Mouse (Mus musculus) CD4-positive, CD25-positive, alpha-beta regulatory T cell, adult 2 months (primary cell): ENCODE data around the gene Wapl.

Source experiments
- DNase-seq: peaks from one replicate; pipeline ENCODE4 v3.0.0-alpha.2; 2012; ENCODE audit warnings: low read depth, low spot score

Wapl gene

DNA sequence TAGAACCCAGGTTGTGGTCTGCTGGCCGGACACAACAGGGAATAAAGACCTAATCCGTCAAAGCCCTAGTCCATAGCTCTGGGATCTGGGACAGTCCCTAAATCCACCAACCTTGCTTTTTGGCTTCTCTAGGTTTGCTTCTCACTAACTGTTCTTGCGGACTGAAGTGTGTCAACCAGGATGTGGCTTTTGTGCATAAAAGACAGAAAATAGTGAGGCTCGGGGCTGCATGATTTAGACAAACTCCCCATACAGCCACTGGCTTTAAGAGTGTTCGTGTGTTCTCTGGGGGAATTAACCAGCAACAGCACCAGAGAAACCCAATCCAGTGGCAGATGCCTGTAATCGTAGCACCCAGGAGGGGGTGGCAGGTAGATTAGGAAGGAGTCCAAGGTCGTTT is 98.4 kb downstream of the Wapl start:
- peak; percentile 45 for DNase-seq

DNA sequence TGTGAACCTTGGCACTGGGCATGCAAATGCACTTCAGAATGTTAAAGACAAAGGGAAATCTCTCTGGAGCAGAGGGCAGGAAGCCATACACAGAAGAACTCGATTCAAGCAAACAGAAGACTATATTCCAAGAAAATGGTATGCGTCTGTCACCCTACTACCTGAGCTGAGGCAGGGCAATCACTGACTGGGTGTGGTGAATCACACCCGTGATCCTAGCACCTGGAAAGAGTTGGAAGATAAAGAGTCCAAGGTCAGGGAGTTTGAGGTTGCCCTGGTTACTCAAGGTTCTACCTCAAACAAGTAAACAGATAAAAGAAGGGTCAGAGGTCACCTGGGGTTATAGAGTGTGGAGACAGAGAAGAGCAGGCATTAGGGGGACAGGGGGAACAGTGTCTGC is 100.0 kb downstream of the Wapl start:
- DNase-seq: no peak

DNA sequence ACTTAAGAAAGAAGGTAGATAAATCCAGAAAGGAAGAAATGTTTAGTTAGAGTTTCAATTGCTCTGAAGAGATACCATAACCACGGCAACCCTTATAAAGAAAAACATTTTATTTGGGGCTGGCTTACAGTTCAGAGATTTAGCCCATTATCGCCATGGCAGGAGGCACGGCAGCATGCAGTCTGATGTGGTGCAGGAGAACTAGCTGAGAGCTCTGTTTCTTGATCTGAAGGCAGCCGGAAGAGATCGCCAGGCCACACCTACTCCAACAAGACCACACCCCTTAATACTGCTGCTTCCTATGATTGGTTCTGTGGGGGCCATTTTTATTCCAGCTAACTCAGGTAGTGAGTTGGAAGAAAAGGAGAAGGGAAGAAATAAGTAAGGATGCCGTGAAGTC is 100.5 kb downstream of the Wapl start:
- DNase-seq: no peak

DNA sequence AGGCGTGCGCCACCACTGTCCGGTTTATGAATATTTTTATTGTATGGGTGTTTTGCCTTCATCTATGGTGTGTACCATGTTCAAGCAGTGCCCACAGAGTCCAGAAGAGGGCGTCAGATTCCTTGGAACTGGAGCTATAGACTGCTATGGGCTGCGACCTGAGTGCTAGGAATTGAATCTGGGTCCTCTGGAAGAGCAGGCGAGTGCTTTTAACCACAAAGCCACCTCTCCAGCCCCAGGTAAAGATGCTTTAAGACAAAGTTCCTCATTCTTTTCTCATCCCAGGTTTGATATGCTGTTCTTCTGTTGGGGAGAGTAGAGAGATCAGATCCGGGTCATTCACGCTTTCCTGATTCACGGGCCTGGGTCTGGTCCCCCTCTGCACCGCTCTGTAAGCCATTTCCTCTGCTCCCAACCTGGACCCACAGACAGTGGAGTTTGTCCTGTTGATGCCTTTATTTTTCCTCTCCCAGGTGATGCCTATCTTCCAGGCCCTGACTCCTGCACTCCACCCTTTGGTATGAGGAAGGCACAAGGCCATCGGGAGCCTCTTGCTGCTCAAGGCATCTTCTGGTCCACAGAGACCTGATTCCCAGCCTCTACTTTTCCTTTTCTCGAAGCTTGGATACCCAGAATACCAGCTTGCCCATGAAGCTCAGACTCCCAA is 103.1 kb downstream of the Wapl start:
- DNase-seq: peak; percentile 29

DNA sequence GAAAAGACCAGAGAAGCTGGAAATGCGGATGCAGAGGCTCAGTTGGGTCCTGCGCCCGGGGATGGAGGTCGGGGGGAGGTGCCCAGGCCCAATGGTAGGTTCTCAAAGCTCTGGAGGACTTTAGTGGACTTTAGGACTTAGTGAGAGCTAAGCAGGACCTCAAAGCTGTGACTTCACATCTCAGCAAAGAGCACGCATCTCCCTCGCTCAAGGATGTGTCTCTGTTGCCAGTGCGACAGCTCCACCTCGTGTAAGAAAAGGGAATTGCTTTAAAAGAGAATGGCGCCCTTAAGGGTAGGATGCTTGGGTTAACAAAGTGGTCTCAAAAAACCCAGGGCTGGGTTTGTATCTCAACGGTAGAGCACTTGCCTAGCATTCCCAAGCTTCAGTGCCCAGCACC is 104.1 kb downstream of the Wapl start:
- DNase-seq: peak; percentile 86

DNA sequence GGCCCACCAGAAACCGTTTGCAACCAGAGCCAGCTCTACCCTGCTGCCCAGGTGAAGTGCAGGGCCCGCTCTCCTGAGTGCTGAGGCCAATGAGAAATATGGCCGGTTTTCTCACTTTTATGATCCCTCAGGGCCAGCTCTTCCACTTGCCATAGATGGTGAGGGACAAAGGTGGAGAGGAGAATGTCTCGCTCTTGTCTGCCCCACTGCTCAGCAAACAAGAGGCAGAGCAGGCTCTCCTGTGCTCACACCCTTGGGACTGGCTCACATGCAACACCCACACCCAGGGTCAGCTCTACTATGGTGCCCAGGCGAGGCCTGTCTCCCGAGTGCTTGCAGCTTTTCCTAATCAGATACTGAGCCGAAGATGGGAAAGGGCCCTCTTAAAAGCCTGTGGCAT is 105.0 kb downstream of the Wapl start:
- DNase-seq: no peak

DNA sequence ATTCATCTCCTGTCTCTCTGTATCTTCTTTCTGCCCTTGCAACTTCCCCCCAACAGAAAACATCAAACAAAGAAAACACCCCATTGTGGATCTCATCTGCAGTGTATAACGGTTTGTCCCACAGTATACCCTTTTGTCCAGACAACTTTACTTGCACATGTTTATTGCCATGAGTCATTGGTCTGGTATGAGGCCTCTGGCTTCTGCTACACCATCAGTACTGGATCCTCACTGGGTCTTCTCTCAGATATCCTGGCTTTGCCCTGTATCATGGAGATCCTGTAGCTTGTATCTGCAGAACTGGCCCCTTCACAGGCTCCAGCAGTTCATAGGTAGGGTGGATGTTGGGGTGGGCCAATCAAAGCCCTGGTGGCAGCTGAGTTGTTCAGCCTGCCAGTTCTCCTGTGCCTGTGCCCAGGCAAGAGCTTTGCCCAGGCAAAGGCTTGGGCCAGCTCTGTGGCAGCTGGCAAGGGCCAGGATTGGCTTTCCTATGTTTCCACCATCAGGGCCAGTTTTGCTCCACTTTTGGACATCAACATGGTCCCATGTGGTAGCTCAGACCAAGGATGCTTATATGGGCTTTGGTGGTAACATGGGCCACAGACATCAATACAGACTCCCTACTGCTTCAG is 119.8 kb downstream of the Wapl start:
- DNase-seq: no peak
